Mouse (Mus musculus) Patski (cell line): Measurements from ENCODE around the gene Nsmce4a. TPM values are rescaled to one million over a fixed set of nuclear protein-coding genes. Genes with fewer than 3 reads are reported as not detected.

Source experiments
- ATAC-seq: fragments of 100-300 bp; one replicate; pipeline ENCODE4 v1.8.0; 2021
- CTCF ChIA-PET: fragments of 350-600 bp; sonication (Branson Sonifier 250); formaldehyde crosslinking; loops from one replicate; lab custom pipeline; 2022; ENCODE audit warnings: inconsistent platforms; lab: Charles Lee
- POLR2A ChIA-PET: fragments of 350-600 bp; sonication (Branson Sonifier 250); formaldehyde crosslinking; loops from one replicate; lab custom pipeline; 2022; ENCODE audit warnings: antibody characterized with exemption, inconsistent platforms; lab: Charles Lee
- DNase-seq: peaks from one replicate; pipeline ENCODE4 v3.0.0-alpha.2; 2011; ENCODE audit warnings: low read depth, low spot score
- H3K27me3 ChIP-seq: fragments of 371-371 bp; one replicate; pipeline ENCODE4 v1.5.1; 2021
- CTCF ChIP-seq: fragments of 100-300 bp; IDR thresholded peaks from one replicate; pipeline ENCODE4 v1.5.1; 2021
- in situ Hi-C: fragments of 300-500 bp; cut with MboI; formaldehyde crosslinking; loops from 3 replicates; pipeline ENCODE4 v1.11.1; 2018; ENCODE audit warnings: low pct_unique_long_range_greater_than_20kb, mixed read lengths
- polyA plus RNA-seq: library from polyadenylated mRNA; unstranded; gene quantifications from one replicate; pipeline ENCODE4 v1.2.3, GENCODE M21; 2021

The Nsmce4a gene
- polyA plus RNA-seq, 1 experiment from 2014 or later = 80.1 TPM

GRCm38 (mm10) chr7:130518213-130519095, 54.5 kb downstream of the Nsmce4a start:
- ChIA-PET POLR2A (no interaction called here), CTCF (no interaction called here)
- DNase-seq (no peak), ATAC-seq (no peak)
- no peaks in the 10 kb centered on the region for H3K27me3 ChIP-seq
- TF ChIP-seq CTCF = no peak
- in situ Hi-C loops = no loop called here

- TF ChIP-seq CTCF = no peak
- DNase-seq = no peak
- ChIA-PET CTCF (interaction anchor here (1.3 to 1.5 kb wide), 2 partner anchors 21 to 22 kb away, joined by 3 read pairs; no protein-coding TSS in a partner anchor), POLR2A (no interaction called here)
- H3K27me3 ChIP-seq = no peaks in the 10 kb centered on the region
- in situ Hi-C loops = no loop called here
- ATAC-seq = no peak
Measured at GRCm38 (mm10) chr7:130510243-130510642, 62.7 kb downstream of the Nsmce4a start.

GRCm38 (mm10) chr7:130503006-130503405, 69.9 kb downstream of the Nsmce4a start:
- in situ Hi-C loops = no loop called here
- CTCF ChIA-PET = interaction anchor here (1.8 kb wide), 1 partner anchor 9 kb away, joined by 5 read pairs; no protein-coding TSS in a partner anchor

GRCm38 (mm10) chr7:130501499-130501898, 71.4 kb downstream of the Nsmce4a start:
- ATAC-seq (no peak), DNase-seq (no peak)
- in situ Hi-C loops = no loop called here
- H3K27me3 ChIP-seq = no peaks in the 10 kb centered on the region
- ChIA-PET CTCF (no interaction called here), POLR2A (interaction anchor here (1.0 kb wide), 1 partner anchor 13 kb away, joined by 3 read pairs; no protein-coding TSS in a partner anchor)
- TF ChIP-seq CTCF = no peak

More at GRCm38 (mm10) chr7:130503006-130503405, 69.9 kb downstream of the Nsmce4a start:
- ATAC-seq (no peak), DNase-seq (no peak)
- H3K27me3 ChIP-seq = no peaks in the 10 kb centered on the region
- POLR2A ChIA-PET = interaction anchor here (0.6 kb wide), 2 partner anchors 11 to 262 kb away, joined by 4 read pairs; no protein-coding TSS in a partner anchor
- TF ChIP-seq CTCF = no peak

- ChIA-PET CTCF (interaction anchor here (0.7 to 1.4 kb wide), 3 partner anchors 10 kb away, joined by 3 to 5 read pairs (median 3); no protein-coding TSS in a partner anchor), POLR2A (interaction anchor here (0.5 kb wide), 1 partner anchor 201 kb away, joined by 3 read pairs; no protein-coding TSS in a partner anchor)
- no peak for ATAC-seq
- DNase-seq = no peak
- in situ Hi-C loops = no loop called here
- H3K27me3 ChIP-seq = no peaks in the 10 kb centered on the region
- TF ChIP-seq CTCF = no peak
Measured at GRCm38 (mm10) chr7:130493346-130493745, 79.6 kb downstream of the Nsmce4a start.

- CTCF ChIA-PET = interaction anchor here (1.0 kb wide), 1 partner anchor 9 kb away, joined by 3 read pairs; no protein-coding TSS in a partner anchor
- in situ Hi-C loops = no loop called here
- TF ChIP-seq CTCF = no peak
- ATAC-seq = no peak
- no peaks in the 10 kb centered on the region for H3K27me3 ChIP-seq
- DNase-seq = no peak
- POLR2A ChIA-PET = interaction anchor here (0.7 kb wide), 1 partner anchor 11 kb away, joined by 4 read pairs; no protein-coding TSS in a partner anchor
Measured at GRCm38 (mm10) chr7:130492026-130492425, 80.9 kb downstream of the Nsmce4a start.

Other genes with a start within 250 kb of the Nsmce4a start
- 28.8 TPM for gene Ate1, start 52.7 kb downstream of the Nsmce4a start, polyA plus RNA-seq
- 40.0 TPM for gene Tacc2, start 4.3 kb upstream of the Nsmce4a start, polyA plus RNA-seq
- 0.08 TPM for gene Btbd16, start 201.0 kb upstream of the Nsmce4a start, polyA plus RNA-seq